17 mouse cellular contexts compared by ENCODE assay signal in genomic region chr10:18992971-18993370, GRCm38 (mm10).
"Had no signal": no experiment of that assay in that cellular context is flagged by ENCODE, and none has a peak within 500 bp of the region (broad histone marks: within the 10 kb centered on the region; RNA-seq: fewer than 3 reads in every experiment).

No protein-coding gene starts in this region.

- H3K4me3 ChIP-seq: lung, embryonic 15.5 days; megakaryocyte, embryonic 14.5 days; midbrain, embryonic 13.5 days; midbrain, embryonic 15.5 days; neural tube, embryonic 12.5 days; stomach, embryonic 15.5 days had no signal

- H3K27ac ChIP-seq: lung, embryonic 15.5 days; macrophage; midbrain, embryonic 13.5 days; midbrain, embryonic 15.5 days; neural tube, embryonic 12.5 days; stomach, embryonic 15.5 days; stomach, postnatal 0 days had no signal

- H3K4me2 ChIP-seq: lung, embryonic 15.5 days; midbrain, embryonic 11.5 days; midbrain, embryonic 13.5 days; midbrain, embryonic 15.5 days; neural tube, embryonic 12.5 days; stomach, embryonic 15.5 days had no signal

- H3K9me3 ChIP-seq: lung, embryonic 15.5 days; midbrain, embryonic 13.5 days; midbrain, embryonic 15.5 days; neural tube, embryonic 12.5 days; stomach, embryonic 15.5 days had no signal

- H3K9ac ChIP-seq: liver, postnatal 0 days; lung, embryonic 15.5 days; midbrain, embryonic 13.5 days; midbrain, embryonic 15.5 days; neural tube, embryonic 12.5 days; stomach, embryonic 15.5 days had no signal

- H3K4me1 ChIP-seq: lung, embryonic 15.5 days; megakaryocyte, embryonic 14.5 days; midbrain, embryonic 13.5 days; midbrain, embryonic 15.5 days; neural tube, embryonic 12.5 days; stomach, embryonic 15.5 days had no signal

- H3K36me3 ChIP-seq: lung, embryonic 15.5 days; midbrain, embryonic 13.5 days; midbrain, embryonic 15.5 days; neural tube, embryonic 12.5 days; stomach, embryonic 15.5 days had no signal

- H3K27me3 ChIP-seq: lung, embryonic 15.5 days; megakaryocyte, embryonic 14.5 days; midbrain, embryonic 13.5 days; midbrain, embryonic 15.5 days; neural tube, embryonic 12.5 days; stomach, embryonic 15.5 days had no signal

- DNase-seq: liver, postnatal 0 days; lung, adult 2 months; lung, postnatal 14 days; lung, postnatal 36 days; right cerebral cortex, postnatal 14 days; thymus, adult 18-20 months; thymus, postnatal 14 days; thymus, postnatal 36 days had no signal
